ENCODE assay signal across 15 mouse cellular contexts in genomic region chr11:52076742-52077352, GRCm38 (mm10). TPM values are rescaled to one million over a fixed set of nuclear protein-coding genes. Genes with fewer than 3 reads are reported as not detected.
A peak's percentile ranks its signal among the peaks of the same experiment; 100 is the strongest.
DNase-seq lines count a peak whose midpoint lies in the region; ATAC-seq and TF ChIP-seq lines count a peak whose summit lies in the region.
"Had no signal": no experiment of that assay in that cellular context is flagged by ENCODE, and none has a peak within 500 bp of the region (broad histone marks: within the 10 kb centered on the region; RNA-seq: fewer than 3 reads in every experiment).

No protein-coding gene starts in this region.

- H3K27ac ChIP-seq in liver, adult 2 months (replicated peaks; ENCODE audit: insufficient read depth, low read depth, low read length) = no peak overlapping the region
- no peak overlapping the region for H3K27ac ChIP-seq in forebrain, embryonic 11.5 days (ENCODE audit: low read depth, low read length)
- H3K27ac ChIP-seq: forebrain, embryonic 10.5 days; heart, adult 2 months; hindbrain, embryonic 10.5 days; midbrain, embryonic 12.5 days had no signal

- no peaks in the 10 kb centered on the region for H3K9me3 ChIP-seq in forebrain, embryonic 11.5 days (ENCODE audit: control insufficient read depth, low read length)
- H3K9me3 ChIP-seq: forebrain, embryonic 10.5 days; hindbrain, embryonic 10.5 days; midbrain, embryonic 12.5 days had no signal

- no peak for ATAC-seq in forebrain, embryonic 11.5 days (replicated peaks; ENCODE audit: low FRiP score)

- no peaks in the 10 kb centered on the region for H3K27me3 ChIP-seq in liver, adult 2 months (ENCODE audit: control insufficient read depth, insufficient read depth, low read length)
- no peaks in the 10 kb centered on the region for H3K27me3 ChIP-seq in forebrain, embryonic 11.5 days (ENCODE audit: control insufficient read depth, insufficient read depth, low read length)
- H3K27me3 ChIP-seq: midbrain, embryonic 12.5 days had no signal

- DNase-seq in liver, adult 2 months (ENCODE audit: extremely low read depth, low read depth, low spot score) = no peak
- no peak for DNase-seq in liver
- DNase-seq in urinary bladder, postnatal 14 days (ENCODE audit: low spot score) = peak; percentile 47
- no peak for DNase-seq in urinary bladder, postnatal 10 days (ENCODE audit: low spot score)
- peak; percentile 78 for DNase-seq in fat pad, adult 2 months (ENCODE audit: extremely low read depth, low read depth, low spot score)
- DNase-seq in forebrain, embryonic 11.5 days (ENCODE audit: low spot score) = no peak
- DNase-seq in embryo, embryonic 11 days = no peak
- DNase-seq: adrenal gland, postnatal 10 days; cerebellum, adult 9-11 months; kidney, postnatal 25 days; left cerebral cortex, postnatal 4 days had no signal

- no peak overlapping the region for H3K4me3 ChIP-seq in liver, adult 2 months (ENCODE audit: insufficient read depth, low read depth, low read length)
- no peak overlapping the region for H3K4me3 ChIP-seq in forebrain, embryonic 11.5 days (ENCODE audit: low read depth, low read length)
- H3K4me3 ChIP-seq: forebrain, embryonic 10.5 days; heart, adult 2 months; hindbrain, embryonic 10.5 days; midbrain, embryonic 12.5 days had no signal

- no peak overlapping the region for H3K9ac ChIP-seq in liver, adult 2 months (ENCODE audit: low read depth, low read length)
- H3K9ac ChIP-seq in forebrain, embryonic 11.5 days (ENCODE audit: low read length) = no peak overlapping the region
- H3K9ac ChIP-seq: midbrain, embryonic 12.5 days had no signal

- no peak for TF ChIP-seq POLR2A in liver, adult 2 months (IDR thresholded peaks at IDR 0.05; ENCODE audit: extremely low read depth, insufficient read depth, low read length)

- no peaks in the 10 kb centered on the region for H3K4me1 ChIP-seq in liver, adult 2 months (ENCODE audit: control insufficient read depth, insufficient read depth, low read length)
- H3K4me1 ChIP-seq in forebrain, embryonic 11.5 days (replicated peaks; ENCODE audit: control insufficient read depth, insufficient read depth, low read length) = no peaks in the 10 kb centered on the region

- TF ChIP-seq CTCF in liver, adult 2 months (IDR thresholded peaks at IDR 0.05; ENCODE audit: low read depth, low read length) = 0 out of 2 replicates have a peak, but pooled peaks have one; percentile 7

- H3K79me2 ChIP-seq in liver, adult 2 months (ENCODE audit: control insufficient read depth, insufficient read depth, low read length) = no peaks in the 10 kb centered on the region

- no peak overlapping the region for H3K4me2 ChIP-seq in forebrain, embryonic 11.5 days (ENCODE audit: low read depth, low read length, severe bottlenecking)
- H3K4me2 ChIP-seq: midbrain, embryonic 12.5 days had no signal

- 91% methylated on average over 6 of the region's 6 CpGs for WGBS in liver, adult 2 months
- WGBS in forebrain, embryonic 11.5 days = 85% methylated on average over 6 of the region's 6 CpGs

- H3K36me3 ChIP-seq in liver, adult 2 months (ENCODE audit: control insufficient read depth, insufficient read depth, low read length) = no peaks in the 10 kb centered on the region
- no peaks in the 10 kb centered on the region for H3K36me3 ChIP-seq in forebrain, embryonic 11.5 days (ENCODE audit: control insufficient read depth, insufficient read depth, low read length)
- H3K36me3 ChIP-seq: forebrain, embryonic 10.5 days; hindbrain, embryonic 10.5 days; midbrain, embryonic 12.5 days had no signal

RNA-seq across cellular contexts. Expression of gene Ppp2ca, which starts 21.6 kb away (rescaled TPM):
- total RNA-seq in liver, adult 2 months (2014; rRNA removed) = 35.2 and 37.3 TPM in 2 replicates
- 17.5 and 21.2 TPM in 2 replicates for polyA plus RNA-seq in liver, adult 2 months (2012; rRNA removed)
- 122 and 128 TPM in 2 replicates for polyA plus RNA-seq in forebrain, embryonic 11.5 days (2014; fragmentation: Nextera tagmentation; extraction: Ambion mirVana)

Comparison
In these comparisons a context has a peak if more than half of its experiments do, and no peak if none do; other contexts are left out.
1. DNase-seq: peak in urinary bladder, postnatal 14 days (single experiment) and fat pad, adult 2 months (single experiment); none in liver, adult 2 months (single experiment), liver (single experiment), urinary bladder, postnatal 10 days (single experiment), forebrain, embryonic 11.5 days (single experiment) and embryo, embryonic 11 days (single experiment).